ENCODE assay signal across 9 mouse cellular contexts in the genomic region with DNA sequence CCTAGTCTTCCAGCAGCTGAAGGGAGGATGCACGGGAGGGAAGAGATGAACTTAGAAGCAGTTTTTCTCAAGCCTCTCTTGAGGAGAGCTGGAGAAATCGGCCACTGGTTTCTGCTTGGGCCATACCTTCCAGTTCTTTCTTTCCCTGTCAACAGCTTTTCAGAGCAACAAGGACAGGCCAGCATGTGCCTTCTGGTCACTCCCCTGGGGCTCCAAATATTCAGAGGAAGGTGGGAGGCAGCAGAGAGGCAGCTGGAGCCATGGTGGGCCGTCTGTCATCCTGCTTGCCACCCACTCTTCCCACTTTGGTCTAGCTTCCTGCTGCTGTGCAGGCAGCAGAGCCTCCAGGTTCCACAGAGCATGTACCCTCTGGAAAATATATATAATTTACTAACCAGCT. TPM values are rescaled to one million over a fixed set of nuclear protein-coding genes. Genes with fewer than 3 reads are reported as not detected.
A peak's percentile ranks its signal among the peaks of the same experiment; 100 is the strongest.
DNase-seq lines count a peak whose midpoint lies in the region; ATAC-seq and TF ChIP-seq lines count a peak whose summit lies in the region.
"Had no signal": no experiment of that assay in that cellular context is flagged by ENCODE, and none has a peak within 500 bp of the region (broad histone marks: within the 10 kb centered on the region; RNA-seq: fewer than 3 reads in every experiment).

No protein-coding gene starts in this region.

- no peak overlapping the region for H3K4me2 ChIP-seq in limb, embryonic 12.5 days
- H3K4me2 ChIP-seq in liver, postnatal 0 days (ENCODE audit: low read depth, low read length) = no peak overlapping the region

- TF ChIP-seq EP300 in liver, postnatal 0 days (IDR thresholded peaks at IDR 0.05; ENCODE audit: low read depth) = no peak

- no peaks in the 10 kb centered on the region for H3K27me3 ChIP-seq in limb, embryonic 12.5 days
- H3K27me3 ChIP-seq in liver, postnatal 0 days (ENCODE audit: insufficient read depth, low read length) = no peaks in the 10 kb centered on the region

- no peak overlapping the region for H3K4me3 ChIP-seq in limb, embryonic 12.5 days (replicated peaks)
- H3K4me3 ChIP-seq in liver, postnatal 0 days (ENCODE audit: low read depth, low read length) = no peak overlapping the region

- H3K27ac ChIP-seq in limb, embryonic 12.5 days = peak overlapping the region; percentile 54; the same call in 1 of the 2 replicates
- no peak overlapping the region for H3K27ac ChIP-seq in liver, postnatal 0 days (ENCODE audit: low read depth)

- DNase-seq in embryo, embryonic 10 days (ENCODE audit: low spot score) = peak; percentile 18
- no peak for DNase-seq in embryo, embryonic 9.5 days (ENCODE audit: extremely low spot score)
- peak; percentile 82 for DNase-seq in cerebellum, adult 9-11 months
- peak; percentile 38 for DNase-seq in heart, postnatal 4 days
- no peak for DNase-seq in liver, postnatal 0 days
- no peak for DNase-seq in spleen, postnatal 4 days (ENCODE audit: low spot score in 2 of 2)
- DNase-seq in kidney, adult 9 months = no peak

- no peaks in the 10 kb centered on the region for H3K36me3 ChIP-seq in limb, embryonic 12.5 days
- H3K36me3 ChIP-seq in liver, postnatal 0 days (replicated peaks; ENCODE audit: insufficient read depth, low read length) = peaks cover 2% of the 10 kb centered on the region; the same call in 1 of the 2 replicates

- H3K9ac ChIP-seq in limb, embryonic 12.5 days (replicated peaks) = no peak overlapping the region
- no peak overlapping the region for H3K9ac ChIP-seq in liver, postnatal 0 days (replicated peaks)

- TF ChIP-seq CTCF in liver, postnatal 0 days (IDR thresholded peaks at IDR 0.05; ENCODE audit: low read depth) = no peak

- peaks cover 33% of the 10 kb centered on the region for H3K4me1 ChIP-seq in limb, embryonic 12.5 days (replicated peaks)
- no peaks in the 10 kb centered on the region for H3K4me1 ChIP-seq in liver, postnatal 0 days (ENCODE audit: insufficient read depth)

- no peaks in the 10 kb centered on the region for H3K9me3 ChIP-seq in limb, embryonic 12.5 days
- no peaks in the 10 kb centered on the region for H3K9me3 ChIP-seq in liver, postnatal 0 days (ENCODE audit: low read length)

- no peak for ATAC-seq in limb, embryonic 12.5 days (ENCODE audit: insufficient number of reproducible peaks, insufficient read depth, low FRiP score, low TSS enrichment, low read depth)
- no peak for ATAC-seq in liver, postnatal 0 days

- WGBS in limb, embryonic 12.5 days = 34% methylated on average over 3 of the region's 3 CpGs
- 51% methylated on average over 3 of the region's 3 CpGs for WGBS in liver, postnatal 0 days (ENCODE audit: insufficient replicate concordance)

RNA-seq across cellular contexts. Expression of a gene that starts 36.6 kb away (rescaled TPM):
- total RNA-seq in heart, postnatal 4 days (2021) = 100 to 1,000 TPM; 141 to 154 TPM
- 67.4 and 74.0 TPM in 2 replicates for polyA plus RNA-seq in limb, embryonic 12.5 days (2016; fragmentation: Nextera tagmentation; extraction: Ambion mirVana)
- polyA plus RNA-seq in liver, postnatal 0 days (2015; fragmentation: Nextera tagmentation; extraction: Ambion mirVana) = 67.3 and 77.7 TPM in 2 replicates

RNA-seq across cellular contexts. Expression of a gene that starts 37.7 kb away (rescaled TPM):
- total RNA-seq in heart, postnatal 4 days (2021) = under 1 TPM in 1 of 2 experiments, not detected in 1; 0.74 TPM
- 0.17 and 0.36 TPM in 2 replicates for polyA plus RNA-seq in limb, embryonic 12.5 days (2016; fragmentation: Nextera tagmentation; extraction: Ambion mirVana)
- polyA plus RNA-seq in liver, postnatal 0 days (2015; fragmentation: Nextera tagmentation; extraction: Ambion mirVana) = 131 and 153 TPM in 2 replicates
- polyA plus RNA-seq: large intestine, adult 2 months had no signal

Comparison
In these comparisons a context has a peak if more than half of its experiments do, and no peak if none do; other contexts are left out.
1. DNase-seq: peak in embryo, embryonic 10 days (single experiment), cerebellum, adult 9-11 months (single experiment) and heart, postnatal 4 days (single experiment); none in embryo, embryonic 9.5 days (single experiment), liver, postnatal 0 days (single experiment), spleen, postnatal 4 days (0 of 2) and kidney, adult 9 months (single experiment).
2. RNA of a gene that starts 37.7 kb away (polyA plus RNA-seq): 131 to 153 TPM in liver, postnatal 0 days; 0.17 to 0.36 TPM in limb, embryonic 12.5 days; every median in the first group is over 10 times any median in the second.